22 mouse cellular contexts compared by ENCODE assay signal in genomic region chr11:70715832-70716231, GRCm38 (mm10). TPM values are rescaled to one million over a fixed set of nuclear protein-coding genes. Genes with fewer than 3 reads are reported as not detected.
DNase-seq lines count a peak whose midpoint lies in the region; TF ChIP-seq lines count a peak whose summit lies in the region.
"Had no signal": no experiment of that assay in that cellular context is flagged by ENCODE, and none has a peak within 500 bp of the region (broad histone marks: within the 10 kb centered on the region; RNA-seq: fewer than 3 reads in every experiment).

No protein-coding gene starts in this region.

- dilution Hi-C loops in CH12.LX (cut with MboI; ENCODE audit: extremely low pct_ligation_motif_present, extremely low pct_unique_long_range_greater_than_20kb, low sequenced_read_pairs) = no loop called here

- no peak overlapping the region for H3K4me3 ChIP-seq in gastrocnemius, adult 2 months
- no peak overlapping the region for H3K4me3 ChIP-seq in CH12.LX (replicated peaks in 1 of 3; ENCODE audit: low read depth in 2 of 3, low read length in 2 of 3, poor library complexity in 1 of 3)
- H3K4me3 ChIP-seq: embryonic facial prominence, embryonic 12.5 days; forebrain, embryonic 13.5 days; hindbrain, embryonic 12.5 days; limb, embryonic 10.5 days; liver, embryonic 15.5 days; midbrain, embryonic 10.5 days had no signal

- no peak for TF ChIP-seq POLR2A in CH12.LX (IDR thresholded peaks at IDR 0.05; ENCODE audit: low read depth, low read length)

- no peaks in the 10 kb centered on the region for H3K27me3 ChIP-seq in CH12.LX (replicated peaks)
- H3K27me3 ChIP-seq: embryonic facial prominence, embryonic 12.5 days; forebrain, embryonic 13.5 days; hindbrain, embryonic 12.5 days had no signal

- H3K9me3 ChIP-seq in CH12.LX (replicated peaks; ENCODE audit: low read length) = no peaks in the 10 kb centered on the region
- H3K9me3 ChIP-seq: embryonic facial prominence, embryonic 12.5 days; forebrain, embryonic 13.5 days; hindbrain, embryonic 12.5 days; limb, embryonic 10.5 days; liver, embryonic 15.5 days; midbrain, embryonic 10.5 days had no signal

- H3K36me3 ChIP-seq in CH12.LX (replicated peaks in 1 of 2; ENCODE audit: control insufficient read depth in 1 of 2, insufficient read depth in 1 of 2, low read length in 1 of 2) = peaks cover 34 to 78% of the 10 kb centered on the region in 2 experiments

- peaks cover 5 to 35% of the 10 kb centered on the region in 2 experiments for H3K4me1 ChIP-seq in CH12.LX (ENCODE audit: control insufficient read depth in 1 of 2, insufficient read depth in 2 of 2)
- H3K4me1 ChIP-seq: embryonic facial prominence, embryonic 12.5 days; forebrain, embryonic 13.5 days; hindbrain, embryonic 12.5 days; limb, embryonic 10.5 days; liver, embryonic 15.5 days; midbrain, embryonic 10.5 days had no signal

- intact Hi-C loops in gastrocnemius, adult 2 months (cut with DNase I) = no loop called here

- TF ChIP-seq EP300 in CH12.LX (IDR thresholded peaks at IDR 0.05; ENCODE audit: low read length) = no peak

- no peak overlapping the region for H3K27ac ChIP-seq in gastrocnemius, adult 2 months
- H3K27ac ChIP-seq in CH12.LX (ENCODE audit: insufficient read depth, low read depth) = no peak overlapping the region
- H3K27ac ChIP-seq: embryonic facial prominence, embryonic 12.5 days; forebrain, embryonic 13.5 days; hindbrain, embryonic 12.5 days; kidney, postnatal 0 days; limb, embryonic 10.5 days; liver, embryonic 15.5 days; macrophage; midbrain, embryonic 10.5 days had no signal

- H3K9ac ChIP-seq in CH12.LX (ENCODE audit: insufficient read depth, low read depth) = no peak overlapping the region
- H3K9ac ChIP-seq: embryonic facial prominence, embryonic 12.5 days; forebrain, embryonic 13.5 days; hindbrain, embryonic 12.5 days; liver, embryonic 15.5 days had no signal

- no peak overlapping the region for H3K4me2 ChIP-seq in CH12.LX (ENCODE audit: insufficient read depth, low read depth, poor library complexity, severe bottlenecking)
- H3K4me2 ChIP-seq: embryonic facial prominence, embryonic 12.5 days; forebrain, embryonic 13.5 days; hindbrain, embryonic 12.5 days; liver, embryonic 15.5 days had no signal

- DNase-seq in gastrocnemius, adult 2 months = peak; percentile 30
- no peak for DNase-seq in gastrocnemius, postnatal 4 days (ENCODE audit: low spot score in 2 of 2)
- peak; percentile 53 for DNase-seq in CH12.LX (ENCODE audit: extremely low read depth)
- DNase-seq in adipocyte (ENCODE audit: low spot score) = peak; percentile 33
- DNase-seq in gonadal fat pad, adult 2 months (ENCODE audit: low read depth) = peak; percentile 62
- DNase-seq in lung, postnatal 25 days (ENCODE audit: low spot score) = no peak
- no peak for DNase-seq in cerebellum, postnatal 4 days (ENCODE audit: low spot score in 2 of 2)
- no peak for DNase-seq in cerebellum, adult 11 months
- DNase-seq: cerebellum, adult 11-12 months; cerebellum, postnatal 10 days; gastrocnemius, postnatal 14 days; kidney, adult 11 months; liver had no signal

- no peak for TF ChIP-seq CTCF in gastrocnemius, adult 2 months (IDR thresholded peaks at IDR 0.05)
- no peak for TF ChIP-seq CTCF in CH12.LX (conservative IDR thresholded peaks at IDR 0.05 in 1 of 2, IDR thresholded peaks at IDR 0.05 in 1 of 2; ENCODE audit: low read depth in 2 of 2, low read length in 2 of 2)

- in situ Hi-C loops in CH12.LX (cut with MboI; ENCODE audit: low pct_ligation_motif_present, low pct_unique_long_range_greater_than_20kb, low sequenced_read_pairs) = no loop called here

- TF ChIP-seq RAD21 in CH12.LX (IDR thresholded peaks at IDR 0.05; ENCODE audit: low read depth, low read length) = no peak

- no peaks in the 10 kb centered on the region for H3K79me2 ChIP-seq in CH12.LX (replicated peaks; ENCODE audit: control insufficient read depth, extremely low read depth, insufficient read depth, poor library complexity, severe bottlenecking)

TF ChIP-seq in CH12.LX, 34 proteins besides CTCF, POLR2A, EP300 and RAD21:
- no peak for TF ChIP-seq NRF1 (IDR thresholded peaks at IDR 0.05; ENCODE audit: low read depth, low read length)
- TF ChIP-seq UBTF (IDR thresholded peaks at IDR 0.05; ENCODE audit: low read depth, low read length) = no peak
- no peak for TF ChIP-seq ELF1 (IDR thresholded peaks at IDR 0.05; ENCODE audit: low read depth, low read length)
- no peak for TF ChIP-seq TCF12 (IDR thresholded peaks at IDR 0.05; ENCODE audit: low read depth, low read length)
- no peak for TF ChIP-seq GABPA (IDR thresholded peaks at IDR 0.05; ENCODE audit: insufficient replicate concordance, low read depth, low read length)
- TF ChIP-seq ZKSCAN1 (IDR thresholded peaks at IDR 0.05; ENCODE audit: borderline replicate concordance, low read depth, low read length) = no peak
- TF ChIP-seq BHLHE40 (IDR thresholded peaks at IDR 0.05; ENCODE audit: low read depth, low read length) = no peak
- no peak for TF ChIP-seq JUND (conservative IDR thresholded peaks at IDR 0.05; ENCODE audit: low read depth, low read length)
- TF ChIP-seq MAFK (IDR thresholded peaks at IDR 0.05; ENCODE audit: insufficient replicate concordance, low read length) = no peak
- TF ChIP-seq IRF4 (IDR thresholded peaks at IDR 0.05; ENCODE audit: low read depth, low read length) = no peak
- TF ChIP-seq TBP (conservative IDR thresholded peaks at IDR 0.05; ENCODE audit: low read depth, low read length) = no peak
- TF ChIP-seq ETS1 (conservative IDR thresholded peaks at IDR 0.05; ENCODE audit: low read depth, low read length) = no peak

RNA-seq across cellular contexts. Expression of gene Kif1c, which starts 15.5 kb away (rescaled TPM):
- 100 to 1,000 TPM; 579 to 631 TPM for total RNA-seq in gastrocnemius, adult 2 months (2021)
- 100 to 1,000 TPM; 162 to 166 TPM for total RNA-seq in gastrocnemius, postnatal 4 days (2021)
- 36.9 and 38.0 TPM in 2 replicates for total RNA-seq in CH12.LX (2012; rRNA removed)
- total RNA-seq in CH12.LX (2014; rRNA removed) = 11.0 and 11.6 TPM in 2 replicates
- polyA plus RNA-seq in CH12.LX (2012; ENCODE audit: insufficient read length, low read depth) = 31.7 and 32.3 TPM in 2 replicates
- polyA plus RNA-seq in gonadal fat pad, adult 2 months (2012; rRNA removed) = 98.2 and 102 TPM in 2 replicates

RNA-seq across cellular contexts. Expression of gene Inca1, which starts 15.9 kb away (rescaled TPM):
- total RNA-seq in gastrocnemius, adult 2 months (2021) = 1 to 10 TPM; 3.8 to 5.7 TPM
- 1 to 10 TPM; 2.0 to 3.0 TPM for total RNA-seq in gastrocnemius, postnatal 4 days (2021)
- total RNA-seq in CH12.LX (2012; rRNA removed) = 1.3 and 1.7 TPM in 2 replicates
- 1.9 and 3.4 TPM in 2 replicates for total RNA-seq in CH12.LX (2014; rRNA removed)
- 3.8 and 4.4 TPM in 2 replicates for polyA plus RNA-seq in CH12.LX (2012; ENCODE audit: insufficient read length, low read depth)
- polyA plus RNA-seq in gonadal fat pad, adult 2 months (2012; rRNA removed) = 11.9 and 12.4 TPM in 2 replicates
- total RNA-seq: neutrophil, adult 5-6 weeks had no signal

RNA-seq across cellular contexts. Expression of gene Camta2, which starts 27.9 kb away (rescaled TPM):
- total RNA-seq in gastrocnemius, adult 2 months (2021) = 10 to 100 TPM; 39.6 to 44.9 TPM
- total RNA-seq in gastrocnemius, postnatal 4 days (2021) = 10 to 100 TPM; 18.1 to 20.3 TPM
- total RNA-seq in CH12.LX (2012; rRNA removed) (4.0 and 4.9 TPM in 2 replicates), CH12.LX (2014; rRNA removed) (0.70 and 1.0 TPM in 2 replicates)
- polyA plus RNA-seq in CH12.LX (2012; ENCODE audit: insufficient read length, low read depth) = 13.3 and 17.0 TPM in 2 replicates
- 17.7 and 29.9 TPM in 2 replicates for polyA plus RNA-seq in gonadal fat pad, adult 2 months (2012; rRNA removed)

RNA-seq across cellular contexts. Expression of gene Spag7, which starts 46.6 kb away (rescaled TPM):
- 10 to 100 TPM; 86.3 to 86.4 TPM for total RNA-seq in gastrocnemius, adult 2 months (2021)
- total RNA-seq in gastrocnemius, postnatal 4 days (2021) = 100 to 1,000 TPM; 119 to 129 TPM
- total RNA-seq in CH12.LX (2012; rRNA removed) = 96.3 and 105 TPM in 2 replicates
- total RNA-seq in CH12.LX (2014; rRNA removed) = 86.9 and 93.5 TPM in 2 replicates
- 120 and 161 TPM in 2 replicates for polyA plus RNA-seq in CH12.LX (2012; ENCODE audit: insufficient read length, low read depth)
- 45.7 and 61.0 TPM in 2 replicates for polyA plus RNA-seq in gonadal fat pad, adult 2 months (2012; rRNA removed)

RNA-seq across cellular contexts. Expression of gene Zfp3, which starts 48.2 kb away (rescaled TPM):
- 10 to 100 TPM; 10.7 to 10.8 TPM for total RNA-seq in gastrocnemius, adult 2 months (2021)
- total RNA-seq in gastrocnemius, postnatal 4 days (2021) = 10 to 100 TPM; 11.8 to 13.6 TPM
- total RNA-seq in CH12.LX (2012; rRNA removed) = 3.1 and 3.5 TPM in 2 replicates
- 1.7 and 1.9 TPM in 2 replicates for total RNA-seq in CH12.LX (2014; rRNA removed)
- 2.0 and 2.5 TPM in 2 replicates for polyA plus RNA-seq in CH12.LX (2012; ENCODE audit: insufficient read length, low read depth)
- polyA plus RNA-seq in gonadal fat pad, adult 2 months (2012; rRNA removed) = 2.9 and 3.7 TPM in 2 replicates

Comparison
In these comparisons a context has a peak if more than half of its experiments do, and no peak if none do; other contexts are left out.
1. DNase-seq: peak in gastrocnemius, adult 2 months (single experiment), CH12.LX (single experiment), adipocyte (single experiment) and gonadal fat pad, adult 2 months (single experiment); none in gastrocnemius, postnatal 4 days (0 of 2), lung, postnatal 25 days (single experiment), cerebellum, postnatal 4 days (0 of 2) and cerebellum, adult 11 months (single experiment).
2. RNA of gene Kif1c, which starts 15.5 kb away (total RNA-seq): 579 to 631 TPM in gastrocnemius, adult 2 months and 162 to 166 TPM in gastrocnemius, postnatal 4 days; 11.0 to 38.0 TPM in CH12.LX; every median in the first group is over 4 times any median in the second.